Mouse (Mus musculus) ES-E14 (cell line): Measurements from ENCODE around the gene Gm20661. TPM values are rescaled to one million over a fixed set of nuclear protein-coding genes. Genes with fewer than 3 reads are reported as not detected.

ENCODE experiments used
- DNase-seq: peaks from one replicate; pipeline ENCODE4 v3.0.0-alpha.2; 2013; ENCODE audit warnings: low read depth, low spot score
- H3K27ac ChIP-seq: 2 replicates; pipeline ENCODE4 v1.5.1; 2012; ENCODE audit warnings: low read depth, mild to moderate bottlenecking, low read length, moderate library complexity, mixed read lengths; ENCODE audit not compliant: poor library complexity, insufficient read depth, severe bottlenecking
- H3K36me3 ChIP-seq: 2 replicates; pipeline ENCODE4 v1.6.1; 2012; ENCODE audit warnings: mild to moderate bottlenecking, low read length, moderate library complexity, mixed read lengths; ENCODE audit not compliant: control insufficient read depth, poor library complexity, insufficient read depth, severe bottlenecking
- H3K4me1 ChIP-seq, 2 experiments: fragments of 150-350 bp in 1 of 2; sonication (generic) in 1 of 2; 2 replicates each; pipeline ENCODE4 v1.6.1; 2012; ENCODE audit warnings: low read length in 2 of 2, mild to moderate bottlenecking in 1 of 2, mixed read lengths in 1 of 2; ENCODE audit not compliant: control insufficient read depth in 2 of 2, insufficient read depth in 2 of 2, poor library complexity in 1 of 2
- H3K4me3 ChIP-seq, 2 experiments: fragments of 150-350 bp in 1 of 2; sonication (generic) in 1 of 2; 2 replicates each; pipeline ENCODE4 v1.5.1; 2012; ENCODE audit warnings: low read length in 2 of 2, low read depth in 1 of 2, mild to moderate bottlenecking in 1 of 2, mixed read lengths in 1 of 2; ENCODE audit not compliant: insufficient read depth in 1 of 2, poor library complexity in 1 of 2, severe bottlenecking in 1 of 2
- H3K9ac ChIP-seq: 2 replicates; pipeline ENCODE4 v1.6.1; 2012; ENCODE audit warnings: low read depth, mild to moderate bottlenecking, low read length, mixed read lengths; ENCODE audit not compliant: poor library complexity, insufficient read depth, severe bottlenecking
- H3K9me3 ChIP-seq: fragments of 150-350 bp; sonication (generic); 2 replicates; pipeline ENCODE4 v1.6.1; 2012; ENCODE audit warnings: low read depth, mild to moderate bottlenecking, low read length; ENCODE audit not compliant: control insufficient read depth, insufficient read depth
- CHD2 ChIP-seq: IDR thresholded peaks from 2 replicates; pipeline ENCODE4 v1.6.1; 2014; ENCODE audit warnings: mild to moderate bottlenecking, low read depth, low read length, inconsistent platforms
- HCFC1 ChIP-seq: IDR thresholded peaks from 2 replicates; pipeline ENCODE4 v1.6.1; 2012; ENCODE audit warnings: low read length, inconsistent platforms, borderline replicate concordance; ENCODE audit not compliant: insufficient read depth
- MAFK ChIP-seq: IDR thresholded peaks from 2 replicates; pipeline ENCODE4 v1.6.1; 2014; ENCODE audit warnings: mild to moderate bottlenecking, low read depth, low read length, inconsistent platforms; ENCODE audit not compliant: insufficient read depth
- ZC3H11A ChIP-seq: IDR thresholded peaks from 2 replicates; pipeline ENCODE4 v1.6.1; 2012; ENCODE audit warnings: low read depth, mild to moderate bottlenecking, inconsistent platforms, low read length, borderline replicate concordance
- ZNF384 ChIP-seq: IDR thresholded peaks from 2 replicates; pipeline ENCODE4 v1.6.1; 2012; ENCODE audit warnings: low read depth, low read length, inconsistent platforms
- in situ Hi-C, 2 experiments: fragments of 600-800 bp; cut with MboI; formaldehyde crosslinking; loops; one replicate each; pipeline ENCODE4 v1.15.1; 2025; ENCODE audit warnings: low sequenced_read_pairs in 2 of 2, inconsistent platforms in 1 of 2; ENCODE audit not compliant: unreplicated experiment in 2 of 2
- total RNA-seq: library from RNA; depleted of rRNA; stranded (reverse); fragments of 300-350 nt; gene quantifications from 2 replicates; pipeline ENCODE4 v1.2.3, GENCODE M21; 2012

The Gm20661 gene
- total RNA-seq, 1 experiment, result 0.18 TPM

- no peak for DNase-seq
- Histone ChIP-seq H3K4me1 (peaks cover 4 to 8% of the 10 kb centered on the region in 2 experiments; a peak in 3 of 4 replicates), H3K4me3 (no peak overlapping the region), H3K27ac (no peak overlapping the region), H3K36me3 (peaks cover 50% of the 10 kb centered on the region), H3K9me3 (no peaks in the 10 kb centered on the region), H3K9ac (no peak overlapping the region)
- in situ Hi-C loops, result no loop called here
- TF ChIP-seq ZNF384, result no peak
- TF ChIP-seq MAFK, result no peak
- no peak for TF ChIP-seq ZC3H11A
- TF ChIP-seq CHD2, result no peak
- no peak for TF ChIP-seq HCFC1
Measured at GRCm38 (mm10) chr9:107964681-107965080, 18.2 kb upstream of the Gm20661 start.

GRCm38 (mm10) chr9:107966676-107967075 lies 16.2 kb upstream of the Gm20661 start:
- in situ Hi-C loops, result no loop called here
- no peak overlapping the region for H3K27ac ChIP-seq
- no peak for TF ChIP-seq ZNF384
- no peak for TF ChIP-seq HCFC1
- TF ChIP-seq CHD2, result no peak
- no peak overlapping the region for H3K4me3 ChIP-seq
- H3K4me1 ChIP-seq, result peaks cover 2 to 8% of the 10 kb centered on the region in 2 experiments; a peak in 3 of 4 replicates
- no peak overlapping the region for H3K9ac ChIP-seq
- no peak for DNase-seq
- H3K9me3 ChIP-seq, result no peaks in the 10 kb centered on the region
- peaks cover 53% of the 10 kb centered on the region for H3K36me3 ChIP-seq

- in situ Hi-C loops, result no loop called here
- Histone ChIP-seq H3K4me1 (peaks cover 0 to 8% of the 10 kb centered on the region in 2 experiments; a peak in 2 of 4 replicates), H3K36me3 (peaks cover 47% of the 10 kb centered on the region)
Measured at GRCm38 (mm10) chr9:107967437-107967836, 15.4 kb upstream of the Gm20661 start.

GRCm38 (mm10) chr9:107968531-107968930 lies 14.3 kb upstream of the Gm20661 start:
- in situ Hi-C loops, result no loop called here
- H3K36me3 ChIP-seq, result peaks cover 41% of the 10 kb centered on the region
- DNase-seq, result no peak

More at GRCm38 (mm10) chr9:107967437-107967836, 15.4 kb upstream of the Gm20661 start:
- DNase-seq, result no peak
- no peak overlapping the region for H3K9ac ChIP-seq
- no peaks in the 10 kb centered on the region for H3K9me3 ChIP-seq
- no peak overlapping the region for H3K27ac ChIP-seq
- no peak overlapping the region for H3K4me3 ChIP-seq
- no peak for TF ChIP-seq MAFK
- TF ChIP-seq CHD2, result no peak
- no peak for TF ChIP-seq ZC3H11A
- no peak for TF ChIP-seq ZNF384
- no peak for TF ChIP-seq HCFC1

GRCm38 (mm10) chr9:107970311-107970710 lies 12.5 kb upstream of the Gm20661 start:
- H3K4me3 ChIP-seq, result no peak overlapping the region
- peaks cover 0 to 8% of the 10 kb centered on the region in 2 experiments; a peak in 1 of 4 replicates for H3K4me1 ChIP-seq
- TF ChIP-seq CHD2, result no peak
- TF ChIP-seq MAFK, result no peak
- H3K27ac ChIP-seq, result no peak overlapping the region
- H3K9me3 ChIP-seq, result no peaks in the 10 kb centered on the region
- no peak overlapping the region for H3K9ac ChIP-seq
- H3K36me3 ChIP-seq, result peaks cover 29% of the 10 kb centered on the region
- DNase-seq, result no peak
- in situ Hi-C loops, result no loop called here

More at GRCm38 (mm10) chr9:107968531-107968930, 14.3 kb upstream of the Gm20661 start:
- TF ChIP-seq ZC3H11A, result no peak
- no peak for TF ChIP-seq ZNF384
- no peak for TF ChIP-seq CHD2
- no peak for TF ChIP-seq HCFC1
- no peak for TF ChIP-seq MAFK
- H3K4me1 ChIP-seq, result peaks cover 0 to 8% of the 10 kb centered on the region in 2 experiments; a peak in 2 of 4 replicates
- no peak overlapping the region for H3K9ac ChIP-seq
- no peak overlapping the region for H3K4me3 ChIP-seq
- H3K9me3 ChIP-seq, result no peaks in the 10 kb centered on the region
- H3K27ac ChIP-seq, result no peak overlapping the region
